Mouse (Mus musculus) neural tube, embryonic 11.5 days (tissue): Measurements from ENCODE around the gene Ifnl3. TPM values are rescaled to one million over a fixed set of nuclear protein-coding genes. Genes with fewer than 3 reads are reported as not detected.
"Not testable (repeated sequence)": the region's sequence is repeated elsewhere in the genome, so short reads cannot be mapped to it uniquely, and the experiment has no call there.

ENCODE experiments used
- ATAC-seq: fragments of 200-750 bp; cut with Nextera tagmentation; 2 replicates; pipeline ENCODE4 v1.8.0; 2017; ENCODE audit warnings: moderate number of reproducible peaks, mild to moderate bottlenecking, moderate TSS enrichment, moderate library complexity; ENCODE audit not compliant: insufficient read depth, low FRiP score, low TSS enrichment
- DNase-seq: peaks from one replicate; pipeline ENCODE4 v3.0.0-alpha.2; 2015; ENCODE audit warnings: low spot score
- H3K27ac ChIP-seq: fragments of 300-500 bp; sonication (generic); 2 replicates; pipeline ENCODE4 v1.5.1; 2014; ENCODE audit warnings: low read depth, mild to moderate bottlenecking, low read length
- H3K27me3 ChIP-seq: fragments of 300-500 bp; sonication (generic); 2 replicates; pipeline ENCODE4 v1.6.1; 2014; ENCODE audit warnings: mild to moderate bottlenecking, low read length, mixed read lengths; ENCODE audit not compliant: control insufficient read depth, insufficient read depth
- H3K36me3 ChIP-seq: fragments of 300-500 bp; sonication (generic); 2 replicates; pipeline ENCODE4 v1.6.1; 2014; ENCODE audit warnings: mild to moderate bottlenecking, low read length, moderate library complexity, mixed read lengths; ENCODE audit not compliant: control insufficient read depth, insufficient read depth
- H3K4me1 ChIP-seq: fragments of 300-500 bp; sonication (generic); 2 replicates; pipeline ENCODE4 v1.6.1; 2014; ENCODE audit warnings: low read length, mixed read lengths; ENCODE audit not compliant: control insufficient read depth, insufficient read depth
- H3K4me2 ChIP-seq: fragments of 300-500 bp; sonication (generic); 2 replicates; pipeline ENCODE4 v1.6.1; 2014; ENCODE audit warnings: low read depth, mild to moderate bottlenecking, moderate library complexity
- H3K4me3 ChIP-seq: fragments of 300-500 bp; sonication (generic); 2 replicates; pipeline ENCODE4 v1.5.1; 2014; ENCODE audit warnings: low read depth, low read length
- H3K9ac ChIP-seq: fragments of 300-500 bp; sonication (generic); 2 replicates; pipeline ENCODE4 v1.6.1; 2014; ENCODE audit warnings: mild to moderate bottlenecking, low read length
- H3K9me3 ChIP-seq: fragments of 300-500 bp; sonication (generic); 2 replicates; pipeline ENCODE4 v1.6.1; 2016; ENCODE audit warnings: low read length; ENCODE audit not compliant: control insufficient read depth
- WGBS: fragments of 180-500 bp; shearing (Covaris S2); extraction: QIAGEN DNeasy Blood & Tissue Kit; methylation state at CpG from one replicate; pipeline ENCODE4 v1.1.7; 2014; 5-methylcytosine and 5-hydroxymethylcytosine counted together
- polyA plus RNA-seq: library from polyadenylated mRNA; unstranded; fragments of >200 nt; fragmentation: Nextera tagmentation; extraction: Ambion mirVana; gene quantifications from 2 replicates; pipeline ENCODE4 v1.2.1, GENCODE M21; 2014

Gene Ifnl3
- polyA plus RNA-seq, 1 experiment from 2014 or later = not detected

DNA sequence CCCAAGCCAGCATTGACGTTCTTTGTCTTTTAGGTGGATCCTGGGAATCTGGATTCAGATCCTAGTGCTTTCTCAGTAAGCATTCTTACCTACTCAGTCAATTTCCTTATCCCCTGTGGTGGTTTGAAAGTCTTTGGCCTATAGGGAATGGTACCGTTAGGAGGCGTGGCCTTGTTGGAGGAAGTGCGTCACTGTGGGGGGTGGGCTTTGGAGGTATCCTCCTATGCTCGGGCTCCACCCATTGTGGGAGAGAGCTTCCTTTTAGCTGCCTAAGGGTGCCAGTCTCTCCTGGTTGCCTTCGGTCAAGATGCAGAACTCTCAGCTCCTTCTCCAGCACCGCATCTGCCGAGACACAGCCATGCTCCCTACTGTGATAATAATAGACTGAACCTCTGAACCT lies 30.3 kb upstream of the Ifnl3 start:
- H3K27me3 ChIP-seq = peaks cover 3% of the 10 kb centered on the region
- no peak for ATAC-seq

DNA sequence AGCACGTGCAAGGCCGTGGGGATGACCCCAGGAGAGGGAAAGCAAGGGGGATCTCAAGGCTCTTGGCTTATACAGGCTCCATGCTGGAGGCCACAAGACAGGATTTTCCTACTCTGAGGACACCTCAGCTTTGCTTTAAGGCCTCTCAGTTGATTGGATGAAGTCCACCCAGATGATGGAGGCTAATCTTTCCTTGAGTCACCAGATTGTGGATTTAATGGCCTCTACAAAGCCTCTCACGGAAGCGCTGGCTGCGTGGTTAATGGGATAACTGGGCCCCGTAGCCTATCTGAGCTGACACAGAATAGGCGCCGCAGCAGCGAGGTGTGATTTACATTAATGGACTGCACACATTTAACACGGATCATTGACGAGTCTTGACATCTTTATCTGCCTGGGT lies 27.2 kb upstream of the Ifnl3 start:
- H3K9ac ChIP-seq = no peak overlapping the region
- peak; percentile 31 for DNase-seq
- no peaks in the 10 kb centered on the region for H3K9me3 ChIP-seq
- no peak overlapping the region for H3K4me3 ChIP-seq
- no peak overlapping the region for H3K4me2 ChIP-seq
- no peaks in the 10 kb centered on the region for H3K4me1 ChIP-seq
- no peak overlapping the region for H3K27ac ChIP-seq
- no peaks in the 10 kb centered on the region for H3K36me3 ChIP-seq
- no peaks in the 10 kb centered on the region for H3K27me3 ChIP-seq
- 74% methylated on average over 11 of the region's 11 CpGs for WGBS
- no peak for ATAC-seq

More for the DNA sequence above, 30.3 kb upstream of the Ifnl3 start:
- DNase-seq = no peak
- WGBS = 86% methylated on average over 8 of the region's 8 CpGs
- no peaks in the 10 kb centered on the region for H3K9me3 ChIP-seq
- no peaks in the 10 kb centered on the region for H3K36me3 ChIP-seq
- H3K4me1 ChIP-seq = no peaks in the 10 kb centered on the region; the same call in 1 of the 2 replicates
- H3K27ac ChIP-seq = no peak overlapping the region
- no peak overlapping the region for H3K4me2 ChIP-seq
- no peak overlapping the region for H3K4me3 ChIP-seq
- H3K9ac ChIP-seq = no peak overlapping the region

DNA sequence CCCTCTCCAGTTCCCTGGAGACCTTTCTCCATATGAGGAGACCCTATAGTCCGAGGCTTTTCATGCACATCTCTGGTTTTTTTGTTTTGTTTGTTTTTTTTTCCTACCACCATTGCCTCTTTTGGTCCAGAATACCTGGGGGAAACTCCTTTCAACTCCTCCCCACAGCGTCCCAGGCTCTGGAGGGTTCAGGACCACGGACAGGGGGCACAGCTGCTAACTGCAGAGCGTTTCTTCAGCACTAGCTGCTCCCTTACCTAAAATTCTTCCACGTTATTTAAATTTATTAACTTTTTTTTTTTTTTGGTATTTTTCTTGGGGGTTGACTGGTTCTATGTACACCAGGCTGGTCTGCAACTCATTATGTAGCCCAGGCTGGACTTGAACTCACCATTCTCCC lies 17.1 kb upstream of the Ifnl3 start:
- ATAC-seq (no peak), DNase-seq (peak; percentile 36)
- H3K9me3 ChIP-seq = no peaks in the 10 kb centered on the region
- H3K4me2 ChIP-seq = no peak overlapping the region
- H3K27me3 ChIP-seq = no peaks in the 10 kb centered on the region
- no peaks in the 10 kb centered on the region for H3K4me1 ChIP-seq
- 9% methylated on average over 5 of the region's 5 CpGs for WGBS
- no peak overlapping the region for H3K4me3 ChIP-seq
- H3K27ac ChIP-seq = no peak overlapping the region
- no peaks in the 10 kb centered on the region for H3K36me3 ChIP-seq
- H3K9ac ChIP-seq = no peak overlapping the region

DNA sequence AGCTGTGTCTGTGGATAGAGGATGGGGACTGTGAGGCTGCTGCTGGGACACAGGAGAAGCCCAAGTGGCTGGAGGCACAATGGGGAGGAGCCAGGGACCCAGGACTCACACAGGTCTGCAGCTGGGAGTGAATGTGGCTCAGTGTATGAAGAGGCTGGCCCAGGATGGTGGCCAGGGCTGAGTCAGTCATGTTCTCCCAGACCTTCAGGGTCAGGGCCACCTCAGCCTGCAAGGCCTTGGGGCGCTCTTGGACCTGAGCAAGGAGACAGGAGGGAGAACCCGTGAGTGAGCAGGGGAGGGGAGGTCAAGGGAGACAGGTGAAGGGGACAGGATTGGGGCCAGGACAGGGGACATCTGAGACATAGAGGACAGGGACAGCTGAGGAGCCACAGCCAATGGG lies 13.5 kb upstream of the Ifnl3 start:
- not testable (repeated sequence) for ATAC-seq, H3K4me2 ChIP-seq, H3K9me3 ChIP-seq, H3K27me3 ChIP-seq, H3K36me3 ChIP-seq, DNase-seq, H3K4me1 ChIP-seq, H3K9ac ChIP-seq, H3K4me3 ChIP-seq, H3K27ac ChIP-seq
- WGBS = 80% methylated on average over 1 of the region's 2 CpGs

DNA sequence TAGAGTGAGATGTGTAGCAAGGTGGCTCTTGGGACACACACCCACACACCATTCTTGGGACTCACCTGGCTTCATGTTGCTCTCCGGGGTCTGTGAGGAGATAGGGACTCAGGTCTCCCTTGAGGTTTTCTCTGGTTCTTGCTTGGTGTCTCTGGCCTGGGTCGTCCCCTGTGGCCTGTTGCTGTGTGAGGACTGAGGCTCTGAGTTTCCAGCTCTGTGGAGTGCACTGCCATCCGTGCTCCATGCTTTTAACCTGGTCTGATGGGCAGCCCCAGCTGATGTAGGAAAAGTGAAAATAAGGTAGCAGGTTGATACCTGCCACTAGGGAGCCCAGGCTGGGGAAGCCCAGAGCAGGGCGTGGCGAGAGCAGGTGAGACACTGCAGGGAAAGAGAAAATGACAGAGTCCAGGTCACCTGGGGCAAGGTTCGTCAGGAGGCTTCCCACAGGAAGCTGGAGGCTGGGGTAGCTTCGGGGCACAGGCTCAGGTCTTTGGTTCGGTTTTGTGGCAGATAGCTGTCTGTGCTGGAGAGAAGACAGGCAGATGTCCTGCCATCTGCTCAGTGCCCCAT lies 12.1 kb upstream of the Ifnl3 start, which contains the start of gene Ifnl2:
Gene Ifnl2 (minus strand): TSS at position 51 of the 570 bp plus-strand sequence.
- H3K9ac ChIP-seq, H3K4me3 ChIP-seq, H3K9me3 ChIP-seq, H3K36me3 ChIP-seq, H3K4me1 ChIP-seq, ATAC-seq, DNase-seq, H3K27ac ChIP-seq, H3K4me2 ChIP-seq, H3K27me3 ChIP-seq: not testable (repeated sequence)
- 63% methylated on average over 8 of the region's 8 CpGs for WGBS

DNA sequence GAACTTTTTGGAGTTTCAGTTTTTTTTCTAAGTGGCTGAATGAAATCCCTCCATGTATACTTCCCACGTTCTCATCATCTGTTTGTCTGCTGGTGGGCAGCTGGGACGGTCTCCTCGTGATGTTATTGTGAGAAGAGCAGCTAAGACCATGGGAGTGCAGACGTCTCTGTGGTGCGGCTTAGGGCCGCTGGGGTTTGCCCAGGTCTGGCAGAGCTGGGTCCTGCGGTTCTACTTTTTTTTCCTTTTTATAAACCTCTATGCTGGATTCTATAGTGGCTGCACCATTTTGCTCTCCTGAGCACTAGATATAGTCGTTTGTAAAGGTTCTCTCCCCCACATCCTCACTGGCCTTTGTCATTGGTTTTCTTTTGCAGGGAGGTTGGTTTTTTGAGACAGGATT lies 11.2 kb upstream of the Ifnl3 start:
- Histone ChIP-seq H3K9ac (no peak overlapping the region), H3K27ac (no peak overlapping the region), H3K4me2 (no peak overlapping the region), H3K4me3 (no peak overlapping the region), H3K9me3 (no peaks in the 10 kb centered on the region), H3K36me3 (no peaks in the 10 kb centered on the region), H3K27me3 (no peaks in the 10 kb centered on the region), H3K4me1 (no peaks in the 10 kb centered on the region)
- DNase-seq (no peak), ATAC-seq (no peak)
- WGBS = 77% methylated on average over 8 of the region's 8 CpGs

DNA sequence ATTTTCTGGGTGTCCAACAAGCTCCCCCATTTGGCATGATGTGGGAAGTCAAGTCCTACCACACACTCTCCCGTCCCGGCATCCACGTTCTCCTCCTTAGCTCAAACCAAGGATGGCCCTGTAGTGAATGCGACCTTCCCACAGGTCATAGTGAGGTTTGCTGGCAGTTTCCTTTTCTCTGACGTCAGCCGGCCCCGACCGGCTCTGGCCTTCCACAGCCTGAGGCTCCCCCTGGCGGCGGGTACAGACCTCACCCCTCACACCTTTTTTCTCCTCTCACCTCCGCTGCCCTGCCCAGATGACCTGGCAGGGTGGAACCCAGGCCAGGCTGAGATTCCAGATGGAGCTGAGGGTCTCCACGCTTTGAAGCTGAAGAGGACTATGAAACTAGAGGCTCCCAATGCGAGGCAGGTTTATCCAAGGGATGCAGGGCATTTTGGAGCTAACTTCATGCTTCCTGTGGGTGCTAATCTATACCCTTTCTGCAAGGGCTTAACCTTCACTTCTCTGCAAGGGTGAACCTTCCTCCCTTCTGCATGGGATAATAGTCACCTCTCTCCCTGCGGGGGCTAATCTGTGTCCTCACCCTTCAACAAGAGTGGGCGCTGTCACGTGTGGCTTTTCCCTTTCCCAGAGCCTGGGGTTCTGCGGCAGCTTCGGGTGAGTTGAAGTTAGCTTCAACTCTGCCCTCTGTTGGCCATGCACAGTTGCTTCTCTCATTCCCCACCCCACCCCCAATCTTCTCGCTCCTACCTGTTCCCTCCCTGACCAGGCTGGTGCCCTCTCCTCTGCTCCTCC lies 5.5 kb downstream of the Ifnl3 start:
- H3K9ac ChIP-seq = no peak overlapping the region
- H3K9me3 ChIP-seq = no peaks in the 10 kb centered on the region
- DNase-seq (peak; percentile 83), ATAC-seq (no peak)
- no peaks in the 10 kb centered on the region for H3K36me3 ChIP-seq
- no peak overlapping the region for H3K27ac ChIP-seq
- no peaks in the 10 kb centered on the region for H3K4me1 ChIP-seq
- no peaks in the 10 kb centered on the region for H3K27me3 ChIP-seq
- WGBS = 6% methylated on average over 19 of the region's 19 CpGs
- H3K4me3 ChIP-seq = no peak overlapping the region
- H3K4me2 ChIP-seq = no peak overlapping the region

DNA sequence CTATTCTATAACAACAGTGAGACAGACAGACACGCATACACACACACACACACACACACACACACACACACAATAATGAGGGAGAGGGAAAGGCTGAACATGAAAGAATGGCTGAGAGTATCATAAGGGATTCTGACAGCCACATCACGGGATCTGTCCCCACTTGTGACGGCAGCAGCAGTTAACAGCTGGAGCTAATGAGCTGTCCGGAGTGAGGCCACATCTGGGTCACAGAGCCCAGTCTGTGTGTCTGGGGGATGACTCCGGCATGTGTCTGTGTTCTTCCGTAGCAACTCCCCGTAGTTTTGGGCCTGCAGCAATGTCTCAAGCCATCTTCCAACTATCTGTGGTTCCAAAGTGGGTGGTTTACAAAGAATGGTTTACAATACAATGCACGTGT lies 9.4 kb downstream of the Ifnl3 start:
- ATAC-seq = no peak
- WGBS = 72% methylated on average over 8 of the region's 8 CpGs

DNA sequence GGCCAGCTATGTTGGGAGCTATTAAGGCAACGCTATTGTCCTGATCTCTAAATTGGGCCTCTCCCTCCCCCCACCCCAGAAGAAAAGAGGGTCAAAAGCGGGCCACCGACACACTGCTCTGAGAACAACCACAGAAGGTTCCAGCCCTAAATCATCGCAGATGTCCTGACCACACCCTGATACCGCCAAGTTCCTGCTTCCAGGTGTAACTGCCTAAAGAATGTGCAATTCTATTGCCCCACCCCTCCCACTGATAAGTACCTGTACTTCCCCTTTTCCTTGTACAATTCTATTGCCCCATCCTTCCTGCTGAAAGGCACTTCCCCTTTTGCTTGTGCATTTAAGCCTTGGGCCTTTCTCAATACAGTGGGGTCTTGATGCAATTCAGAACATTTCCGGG lies 16.2 kb downstream of the Ifnl3 start:
- DNase-seq, H3K4me1 ChIP-seq, H3K9me3 ChIP-seq, H3K9ac ChIP-seq, H3K27ac ChIP-seq, H3K27me3 ChIP-seq, ATAC-seq, H3K36me3 ChIP-seq, H3K4me3 ChIP-seq, H3K4me2 ChIP-seq: not testable (repeated sequence)
- WGBS = 87% methylated on average over 6 of the region's 6 CpGs

More for the DNA sequence above, 9.4 kb downstream of the Ifnl3 start:
- Histone ChIP-seq H3K4me3 (no peak overlapping the region), H3K4me1 (no peaks in the 10 kb centered on the region), H3K9me3 (no peaks in the 10 kb centered on the region), H3K9ac (no peak overlapping the region), H3K4me2 (no peak overlapping the region), H3K36me3 (no peaks in the 10 kb centered on the region), H3K27ac (no peak overlapping the region), H3K27me3 (no peaks in the 10 kb centered on the region)
- DNase-seq = no peak
